Mouse (Mus musculus) stomach, postnatal 0 days (tissue): ENCODE results near the gene Fbxw2.
A peak's percentile ranks its signal among the peaks of the same experiment; 100 is the strongest.
"Not testable (repeated sequence)": the region's sequence is repeated elsewhere in the genome, so short reads cannot be mapped to it uniquely, and the experiment has no call there.

ENCODE experiments used
- CTCF ChIP-seq: IDR thresholded peaks from 2 replicates; pipeline ENCODE4 v1.5.1; 2016; ENCODE audit warnings: antibody characterized with exemption, low read depth, mild to moderate bottlenecking, moderate library complexity
- EP300 ChIP-seq: optimal IDR thresholded peaks from 2 replicates; pipeline ENCODE3; 2016; ENCODE audit warnings: antibody characterized with exemption

GRCm38 (mm10) chr2:34840143-34840542 lies 14.0 kb upstream of the Fbxw2 start:
- peak; percentile 42 for TF ChIP-seq CTCF
- TF ChIP-seq EP300, result not testable (repeated sequence)
